Mouse (Mus musculus): ENCODE results near the gene Astn2. TPM values are rescaled to one million over a fixed set of nuclear protein-coding genes. Genes with fewer than 3 reads are reported as not detected.

The Astn2 gene
- polyA plus RNA-seq, 1 experiment from 2014 or later: 2.3 TPM

GRCm38 (mm10) chr4:65608112-65608511, 796.3 kb downstream of the Astn2 start:
- WGBS: 94% methylated on average over 4 of the region's 4 CpGs
- Histone ChIP-seq H3K4me3 (no peak overlapping the region), H3K27ac (replicated peaks) (no peak overlapping the region), H3K27me3 (no peaks in the 10 kb centered on the region), H3K4me1 (peaks cover 26% of the 10 kb centered on the region), H3K36me3 (peaks cover 6% of the 10 kb centered on the region), H3K9ac (replicated peaks) (no peak overlapping the region), H3K9me3 (no peaks in the 10 kb centered on the region), H3K4me2 (replicated peaks) (no peak overlapping the region)
- no peak for ATAC-seq (ENCODE audit: low FRiP score, low read depth)

- Histone ChIP-seq H3K27ac (replicated peaks) (no peak overlapping the region), H3K4me1 (peaks cover 26% of the 10 kb centered on the region), H3K27me3 (no peaks in the 10 kb centered on the region), H3K9me3 (no peaks in the 10 kb centered on the region), H3K4me3 (no peak overlapping the region), H3K9ac (replicated peaks) (no peak overlapping the region), H3K4me2 (replicated peaks) (no peak overlapping the region; the same call in 1 of the 2 replicates), H3K36me3 (0 out of 2 replicates have a peak, but pooled peaks cover 4% of the 10 kb centered on the region)
- ATAC-seq (ENCODE audit: low FRiP score, low read depth): no peak
- WGBS: 91% methylated on average over 10 of the region's 10 CpGs
Observed at GRCm38 (mm10) chr4:65607184-65607631, 797.2 kb downstream of the Astn2 start.

- WGBS: under 1% methylated on average over 21 of the region's 21 CpGs
- H3K27ac ChIP-seq (replicated peaks): peak overlapping the region; percentile 75
- H3K9ac ChIP-seq (replicated peaks): peak overlapping the region; percentile 76
- peak overlapping the region; percentile 58 for H3K4me2 ChIP-seq (replicated peaks)
- H3K36me3 ChIP-seq: 0 out of 2 replicates have a peak, but pooled peaks cover 4% of the 10 kb centered on the region
- ATAC-seq (ENCODE audit: low FRiP score, low read depth): peak; percentile 88
- no peaks in the 10 kb centered on the region for H3K27me3 ChIP-seq
- peaks cover 24% of the 10 kb centered on the region for H3K4me1 ChIP-seq
- H3K9me3 ChIP-seq: no peaks in the 10 kb centered on the region
- H3K4me3 ChIP-seq: peak overlapping the region; percentile 63
Observed at GRCm38 (mm10) chr4:65605151-65605702, 799.2 kb downstream of the Astn2 start.

- peaks cover 24% of the 10 kb centered on the region for H3K4me1 ChIP-seq
- 0 out of 2 replicates have a peak, but pooled peaks cover 4% of the 10 kb centered on the region for H3K36me3 ChIP-seq
- peak within 1 kb of the TSS; percentile 75 for H3K27ac ChIP-seq (replicated peaks)
- WGBS: 4% methylated on average over 33 of the region's 33 CpGs
- no peaks in the 10 kb centered on the region for H3K27me3 ChIP-seq
- peak within 1 kb of the TSS; percentile 76 for H3K9ac ChIP-seq (replicated peaks)
- peak within 1 kb of the TSS; percentile 63 for H3K4me3 ChIP-seq
- H3K4me2 ChIP-seq (replicated peaks): peak within 1 kb of the TSS; percentile 58
- peak; percentile 98 for ATAC-seq (ENCODE audit: low FRiP score, low read depth)
- no peaks in the 10 kb centered on the region for H3K9me3 ChIP-seq
Observed at GRCm38 (mm10) chr4:65604504-65605150, 799.8 kb downstream of the Astn2 start, which contains the start of gene Trim32. Gene Trim32 (plus strand): TSS chr4:65604986.

- ATAC-seq (ENCODE audit: low FRiP score, low read depth): no peak
- no peaks in the 10 kb centered on the region for H3K36me3 ChIP-seq
- H3K27me3 ChIP-seq: no peaks in the 10 kb centered on the region
- no peak overlapping the region for H3K4me3 ChIP-seq
- H3K27ac ChIP-seq (replicated peaks): no peak overlapping the region
- H3K4me2 ChIP-seq (replicated peaks): no peak overlapping the region
- H3K9ac ChIP-seq (replicated peaks): no peak overlapping the region
- WGBS: 82% methylated on average over 5 of the region's 5 CpGs
- H3K9me3 ChIP-seq: no peaks in the 10 kb centered on the region
- no peaks in the 10 kb centered on the region for H3K4me1 ChIP-seq
Observed at GRCm38 (mm10) chr4:65594601-65595369, 809.6 kb downstream of the Astn2 start.

- Histone ChIP-seq H3K36me3 (no peaks in the 10 kb centered on the region), H3K4me3 (no peak overlapping the region), H3K9me3 (no peaks in the 10 kb centered on the region), H3K27ac (replicated peaks) (no peak overlapping the region), H3K4me2 (replicated peaks) (no peak overlapping the region), H3K4me1 (no peaks in the 10 kb centered on the region), H3K27me3 (no peaks in the 10 kb centered on the region), H3K9ac (replicated peaks) (no peak overlapping the region)
- peak; percentile 60 for ATAC-seq (ENCODE audit: low FRiP score, low read depth)
Observed at GRCm38 (mm10) chr4:65589780-65590179, 814.6 kb downstream of the Astn2 start.

- 37% methylated on average over 5 of the region's 5 CpGs for WGBS
- no peaks in the 10 kb centered on the region for H3K9me3 ChIP-seq
- ATAC-seq (ENCODE audit: low FRiP score, low read depth): no peak
- H3K27ac ChIP-seq (replicated peaks): no peak overlapping the region
- no peaks in the 10 kb centered on the region for H3K27me3 ChIP-seq
- no peak overlapping the region for H3K9ac ChIP-seq (replicated peaks)
- H3K4me3 ChIP-seq: no peak overlapping the region
- no peaks in the 10 kb centered on the region for H3K36me3 ChIP-seq
- 0 out of 2 replicates have a peak, but pooled peaks cover 3% of the 10 kb centered on the region for H3K4me1 ChIP-seq
- H3K4me2 ChIP-seq (replicated peaks): no peak overlapping the region
Observed at GRCm38 (mm10) chr4:65586947-65587346, 817.5 kb downstream of the Astn2 start.

GRCm38 (mm10) chr4:65580254-65580653, 824.2 kb downstream of the Astn2 start:
- WGBS: 77% methylated on average over 1 of the region's 1 CpGs

GRCm38 (mm10) chr4:65565493-65565892, 838.9 kb downstream of the Astn2 start:
- no peaks in the 10 kb centered on the region for H3K9me3 ChIP-seq
- no peak overlapping the region for H3K9ac ChIP-seq (replicated peaks)
- H3K4me3 ChIP-seq: no peak overlapping the region
- H3K27ac ChIP-seq (replicated peaks): no peak overlapping the region
- ATAC-seq (ENCODE audit: low FRiP score, low read depth): no peak
- 60% methylated on average over 4 of the region's 4 CpGs for WGBS
- no peak overlapping the region for H3K4me2 ChIP-seq (replicated peaks)
- no peaks in the 10 kb centered on the region for H3K4me1 ChIP-seq
- no peaks in the 10 kb centered on the region for H3K36me3 ChIP-seq
- no peaks in the 10 kb centered on the region for H3K27me3 ChIP-seq

More at GRCm38 (mm10) chr4:65580254-65580653, 824.2 kb downstream of the Astn2 start:
- Histone ChIP-seq H3K4me1 (0 out of 2 replicates have a peak, but pooled peaks cover 3% of the 10 kb centered on the region), H3K27ac (replicated peaks) (no peak overlapping the region), H3K4me3 (no peak overlapping the region), H3K4me2 (replicated peaks) (no peak overlapping the region), H3K27me3 (no peaks in the 10 kb centered on the region), H3K9ac (replicated peaks) (no peak overlapping the region), H3K36me3 (no peaks in the 10 kb centered on the region), H3K9me3 (no peaks in the 10 kb centered on the region)
- no peak for ATAC-seq (ENCODE audit: low FRiP score, low read depth)

- Histone ChIP-seq H3K27me3 (no peaks in the 10 kb centered on the region), H3K36me3 (no peaks in the 10 kb centered on the region), H3K4me2 (replicated peaks) (no peak overlapping the region), H3K9me3 (no peaks in the 10 kb centered on the region), H3K4me1 (no peaks in the 10 kb centered on the region), H3K9ac (replicated peaks) (no peak overlapping the region), H3K27ac (replicated peaks) (no peak overlapping the region), H3K4me3 (no peak overlapping the region)
- 72% methylated on average over 6 of the region's 6 CpGs for WGBS
- no peak for ATAC-seq (ENCODE audit: low FRiP score, low read depth)
Observed at GRCm38 (mm10) chr4:65548561-65548960, 855.9 kb downstream of the Astn2 start.

- 84% methylated on average over 2 of the region's 2 CpGs for WGBS
- ATAC-seq (ENCODE audit: low FRiP score, low read depth): no peak
Observed at GRCm38 (mm10) chr4:65545582-65545981, 858.8 kb downstream of the Astn2 start.

More at GRCm38 (mm10) chr4:65545582-65545981, 858.8 kb downstream of the Astn2 start:
- H3K4me3 ChIP-seq: no peak overlapping the region
- H3K27ac ChIP-seq (replicated peaks): no peak overlapping the region
- no peaks in the 10 kb centered on the region for H3K9me3 ChIP-seq
- no peak overlapping the region for H3K9ac ChIP-seq (replicated peaks)
- H3K27me3 ChIP-seq: no peaks in the 10 kb centered on the region
- no peak overlapping the region for H3K4me2 ChIP-seq (replicated peaks)
- no peaks in the 10 kb centered on the region for H3K4me1 ChIP-seq
- no peaks in the 10 kb centered on the region for H3K36me3 ChIP-seq
